Mouse (Mus musculus) urinary bladder, postnatal 4 days (tissue): ENCODE measurements around the gene Gtpbp4.
"Not testable (repeated sequence)": the region's sequence is repeated elsewhere in the genome, so short reads cannot be mapped to it uniquely, and the experiment has no call there.

Experiments used
- DNase-seq, 2 experiments: peaks; one replicate each; pipeline ENCODE4 v3.0.0; 2021 to 2022; ENCODE audit warnings: low spot score in 2 of 2

Gtpbp4 gene

DNA sequence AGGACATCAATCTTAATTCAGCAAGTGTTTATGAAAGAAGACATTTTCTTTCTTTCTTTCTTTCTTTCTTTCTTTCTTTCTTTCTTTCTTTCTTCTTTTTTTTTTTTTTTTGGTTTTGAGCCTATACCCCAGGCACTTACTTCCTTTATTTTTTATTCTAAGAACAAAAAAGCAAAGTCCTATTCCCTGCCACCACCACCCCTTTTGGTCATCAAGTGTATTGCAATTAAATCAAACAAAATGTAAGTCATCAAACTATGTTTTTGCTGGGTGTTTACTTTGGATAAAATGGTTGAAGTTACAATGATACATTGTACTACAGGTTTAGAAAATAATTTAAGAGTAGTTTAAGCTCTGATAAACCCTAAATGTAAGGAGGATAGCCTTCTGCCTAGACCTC lies 23.5 kb downstream of the Gtpbp4 start:
- DNase-seq = no peak

DNA sequence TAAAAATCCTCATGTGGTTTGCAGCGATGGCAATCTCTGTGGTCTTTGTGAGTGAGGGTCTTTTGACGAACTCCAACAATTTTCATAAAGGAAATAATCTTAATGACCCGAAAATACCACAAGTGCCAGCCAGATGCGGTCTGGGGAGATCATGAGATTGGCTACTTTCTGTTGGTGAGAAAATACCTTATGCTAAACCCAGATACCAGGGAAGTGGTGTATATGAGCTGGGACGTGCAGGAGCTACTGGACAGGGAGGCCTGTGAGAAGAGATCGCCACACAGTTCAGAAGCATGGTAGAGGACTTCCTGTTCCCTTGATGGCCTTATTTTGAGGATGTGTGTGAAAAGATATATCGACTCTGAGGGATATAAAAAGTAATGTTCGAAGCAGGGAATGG lies 28.1 kb downstream of the Gtpbp4 start:
- DNase-seq = no peak

DNA sequence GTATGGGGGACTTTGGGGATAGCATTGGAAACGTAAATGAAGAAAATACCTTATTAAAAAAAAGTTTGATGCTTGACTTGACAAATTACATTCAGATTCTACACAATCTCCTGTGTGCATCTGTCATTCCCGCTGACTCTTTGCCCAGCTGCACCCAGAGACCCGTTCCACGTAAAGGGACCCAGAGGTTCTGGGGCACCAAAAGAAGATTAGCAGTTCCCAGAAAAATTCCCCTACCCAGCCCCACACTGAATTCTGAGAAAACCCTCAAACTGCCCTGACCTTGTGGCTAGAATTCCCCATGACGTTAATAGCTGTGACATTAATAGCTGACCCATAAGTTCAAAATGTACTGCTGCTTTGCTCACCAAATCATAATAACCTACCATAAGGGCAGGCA lies 30.7 kb downstream of the Gtpbp4 start:
- DNase-seq = no peak

DNA sequence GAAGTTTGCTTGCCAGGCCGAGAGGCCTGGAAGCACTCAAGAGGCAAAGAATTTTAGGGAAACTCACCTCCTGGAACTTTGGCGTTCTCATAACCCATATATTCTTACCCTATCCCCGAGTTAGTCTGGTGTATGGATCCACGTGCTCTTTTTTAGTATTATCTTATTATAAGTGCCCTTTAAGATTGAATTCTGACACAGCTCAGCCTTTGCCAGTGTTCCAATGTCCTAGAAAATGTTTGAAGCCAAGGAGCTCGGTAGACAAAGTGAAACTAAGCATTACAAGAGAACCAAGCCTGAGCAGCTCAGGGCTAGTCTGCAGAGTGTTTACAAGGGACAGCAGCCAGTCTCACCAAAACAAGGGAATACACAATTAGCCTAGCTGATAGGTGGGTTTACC lies 33.6 kb downstream of the Gtpbp4 start:
- not testable (repeated sequence) for DNase-seq

DNA sequence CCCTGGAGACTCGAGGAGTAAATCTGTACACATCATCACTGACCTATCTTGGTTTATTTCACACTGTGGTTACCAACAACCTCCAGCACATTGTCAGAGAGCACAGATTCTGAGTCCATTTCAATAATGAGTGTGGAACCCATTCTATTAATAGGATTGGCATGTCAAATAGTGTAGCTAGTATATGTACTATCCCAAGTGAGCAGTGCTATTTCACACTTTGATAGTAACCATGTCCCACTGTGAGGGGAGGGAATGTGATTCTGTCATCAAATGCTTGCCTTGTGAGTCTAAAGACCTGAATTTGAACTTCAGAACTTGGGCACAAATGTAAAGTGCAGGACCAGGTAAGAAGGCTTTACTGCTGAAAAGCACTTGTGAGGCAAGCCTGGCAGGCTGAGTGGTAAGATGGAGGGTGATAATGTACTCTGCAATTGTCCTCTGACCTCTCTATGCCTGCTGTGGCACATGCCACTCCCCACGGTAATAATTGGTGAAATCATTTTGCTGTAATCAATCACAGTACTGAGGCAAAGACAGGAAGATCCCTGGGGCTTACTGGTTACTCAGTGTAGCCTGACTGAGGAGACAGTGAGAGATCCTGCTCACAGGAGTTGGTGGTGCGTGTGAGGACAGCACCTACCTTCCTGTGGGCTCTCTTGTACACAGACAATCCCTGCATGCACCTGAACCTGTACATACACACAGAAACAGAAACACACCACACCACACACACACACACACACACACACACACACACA lies 34.6 kb downstream of the Gtpbp4 start:
- DNase-seq = not testable (repeated sequence)

DNA sequence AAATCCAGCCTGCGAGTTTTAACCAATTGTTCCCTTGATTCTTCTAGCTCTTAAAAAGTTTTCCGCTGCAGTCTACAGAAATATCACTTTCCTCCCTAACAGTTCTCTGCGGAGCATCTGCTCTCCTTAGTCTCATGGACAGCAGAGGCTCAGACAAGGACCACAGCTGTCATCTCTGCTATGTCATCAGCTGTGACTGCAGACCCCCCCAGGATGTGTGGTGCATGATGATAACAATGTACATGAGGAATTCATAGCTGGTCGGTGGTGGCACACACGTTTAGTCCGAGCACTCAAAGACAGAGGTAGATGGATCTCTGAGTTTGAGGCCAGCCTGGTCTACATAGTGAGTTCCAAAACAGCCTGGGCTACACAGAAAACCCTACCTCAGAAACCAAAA lies 36.3 kb downstream of the Gtpbp4 start:
- DNase-seq = not testable (repeated sequence)

DNA sequence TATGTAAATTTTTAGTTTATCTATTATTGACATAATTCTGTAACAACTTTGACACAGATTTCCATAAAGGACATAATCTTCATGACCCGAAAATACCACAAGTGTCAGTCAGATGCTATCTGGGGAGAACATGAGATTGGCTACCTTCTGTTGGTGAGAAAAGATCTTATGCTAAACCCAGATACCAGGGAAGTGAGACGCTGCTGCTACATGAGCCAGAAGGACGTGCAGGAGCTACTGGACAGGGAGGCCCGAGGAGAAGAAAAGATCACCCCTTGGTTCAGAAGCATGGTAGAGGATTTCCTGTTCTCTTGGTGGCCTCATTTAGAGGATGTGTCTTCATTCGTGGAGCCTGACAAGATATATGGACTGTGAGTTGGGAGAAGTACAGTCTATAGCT lies 36.8 kb downstream of the Gtpbp4 start:
- not testable (repeated sequence) for DNase-seq

DNA sequence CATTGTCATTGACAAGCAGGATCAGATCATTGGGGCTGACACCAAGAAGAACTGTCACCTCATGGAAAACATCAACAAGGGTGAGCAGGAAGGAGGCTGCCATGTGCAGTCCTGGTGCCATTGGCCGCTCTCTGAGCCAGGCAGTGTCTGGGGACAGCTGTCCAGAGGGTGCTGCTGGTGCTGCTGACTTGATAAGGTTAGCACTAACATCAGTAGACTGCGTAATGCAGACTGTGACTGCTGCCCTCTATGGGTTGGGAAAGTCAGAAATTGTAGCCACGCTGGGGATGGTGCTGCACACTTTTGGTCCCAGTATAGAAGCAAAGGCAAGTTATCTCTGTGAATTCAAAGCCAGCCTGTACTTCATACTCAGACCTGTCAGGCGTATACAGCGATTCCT lies 39.0 kb downstream of the Gtpbp4 start:
- not testable (repeated sequence) for DNase-seq

DNA sequence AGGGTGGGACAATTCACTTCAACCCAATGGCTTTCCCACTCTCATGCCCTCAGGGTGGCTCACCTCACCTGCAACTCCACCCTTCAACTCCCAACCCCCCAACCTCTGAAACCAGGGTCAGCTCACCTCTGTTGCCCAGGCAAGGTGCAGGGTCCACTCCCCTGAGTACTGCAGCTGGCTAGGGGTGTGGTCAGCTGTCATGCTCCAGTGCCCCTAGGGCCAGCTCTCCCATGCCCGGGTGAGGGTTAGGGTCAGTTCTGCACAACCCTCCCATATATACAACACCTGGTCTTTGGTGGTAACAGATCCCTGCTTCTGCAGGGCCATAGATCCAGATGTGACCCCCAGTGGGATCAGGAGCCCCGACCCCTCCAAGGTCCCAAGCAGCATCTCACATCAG lies 40.8 kb downstream of the Gtpbp4 start:
- DNase-seq = not testable (repeated sequence)

DNA sequence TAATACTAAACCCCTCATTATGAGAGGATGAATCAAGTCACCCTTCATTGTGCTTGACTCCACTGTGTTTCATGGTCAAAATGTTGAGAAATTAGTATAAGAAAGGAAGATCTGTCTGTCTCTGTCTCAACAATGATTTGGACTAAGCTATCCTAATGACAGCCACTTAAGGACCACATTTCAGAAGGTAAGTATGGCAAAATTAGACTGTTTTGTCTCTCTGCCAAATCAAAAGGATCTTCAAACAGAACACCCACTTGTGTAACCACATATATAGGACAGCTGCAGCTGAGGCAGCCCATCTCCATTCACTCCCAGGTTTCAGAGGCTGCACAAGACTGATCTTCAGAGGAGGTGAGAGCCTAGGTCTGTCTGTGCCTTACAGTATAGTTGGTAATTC lies 43.3 kb downstream of the Gtpbp4 start, which contains the start of gene Idi2:
Gene Idi2, plus strand, starts transcription at position 301 of the 400 bp plus-strand sequence.
- not testable (repeated sequence) for DNase-seq

DNA sequence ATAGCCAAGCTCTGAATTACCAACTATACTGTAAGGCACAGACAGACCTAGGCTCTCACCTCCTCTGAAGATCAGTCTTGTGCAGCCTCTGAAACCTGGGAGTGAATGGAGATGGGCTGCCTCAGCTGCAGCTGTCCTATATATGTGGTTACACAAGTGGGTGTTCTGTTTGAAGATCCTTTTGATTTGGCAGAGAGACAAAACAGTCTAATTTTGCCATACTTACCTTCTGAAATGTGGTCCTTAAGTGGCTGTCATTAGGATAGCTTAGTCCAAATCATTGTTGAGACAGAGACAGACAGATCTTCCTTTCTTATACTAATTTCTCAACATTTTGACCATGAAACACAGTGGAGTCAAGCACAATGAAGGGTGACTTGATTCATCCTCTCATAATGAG lies 47.8 kb downstream of the Gtpbp4 start, which contains the start of gene Gm9745:
Gene Gm9745, minus strand, starts transcription at position 101 of the 400 bp plus-strand sequence.
- DNase-seq = not testable (repeated sequence)

DNA sequence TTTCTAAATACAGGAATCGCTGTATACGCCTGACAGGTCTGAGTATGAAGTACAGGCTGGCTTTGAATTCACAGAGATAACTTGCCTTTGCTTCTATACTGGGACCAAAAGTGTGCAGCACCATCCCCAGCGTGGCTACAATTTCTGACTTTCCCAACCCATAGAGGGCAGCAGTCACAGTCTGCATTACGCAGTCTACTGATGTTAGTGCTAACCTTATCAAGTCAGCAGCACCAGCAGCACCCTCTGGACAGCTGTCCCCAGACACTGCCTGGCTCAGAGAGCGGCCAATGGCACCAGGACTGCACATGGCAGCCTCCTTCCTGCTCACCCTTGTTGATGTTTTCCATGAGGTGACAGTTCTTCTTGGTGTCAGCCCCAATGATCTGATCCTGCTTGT lies 52.1 kb downstream of the Gtpbp4 start:
- DNase-seq = not testable (repeated sequence)

DNA sequence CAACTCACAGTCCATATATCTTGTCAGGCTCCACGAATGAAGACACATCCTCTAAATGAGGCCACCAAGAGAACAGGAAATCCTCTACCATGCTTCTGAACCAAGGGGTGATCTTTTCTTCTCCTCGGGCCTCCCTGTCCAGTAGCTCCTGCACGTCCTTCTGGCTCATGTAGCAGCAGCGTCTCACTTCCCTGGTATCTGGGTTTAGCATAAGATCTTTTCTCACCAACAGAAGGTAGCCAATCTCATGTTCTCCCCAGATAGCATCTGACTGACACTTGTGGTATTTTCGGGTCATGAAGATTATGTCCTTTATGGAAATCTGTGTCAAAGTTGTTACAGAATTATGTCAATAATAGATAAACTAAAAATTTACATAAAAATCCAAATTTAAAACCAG lies 54.2 kb downstream of the Gtpbp4 start:
- not testable (repeated sequence) for DNase-seq

DNA sequence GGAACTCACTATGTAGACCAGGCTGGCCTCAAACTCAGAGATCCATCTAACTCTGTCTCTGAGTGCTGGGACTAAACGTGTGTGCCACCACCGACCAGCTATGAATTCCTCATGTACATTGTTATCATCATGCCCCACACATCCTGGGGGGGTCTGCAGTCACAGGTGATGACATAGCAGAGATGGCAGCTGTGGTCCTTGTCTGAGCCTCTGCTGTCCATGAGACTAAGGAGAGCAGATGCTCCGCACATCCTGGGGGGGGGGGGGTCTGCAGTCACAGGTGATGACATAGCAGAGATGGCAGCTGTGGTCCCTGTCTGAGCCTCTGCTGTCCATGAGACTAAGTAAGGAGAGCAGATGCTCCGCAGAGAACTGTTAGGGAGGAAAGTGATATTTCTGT lies 54.8 kb downstream of the Gtpbp4 start:
- not testable (repeated sequence) for DNase-seq

DNA sequence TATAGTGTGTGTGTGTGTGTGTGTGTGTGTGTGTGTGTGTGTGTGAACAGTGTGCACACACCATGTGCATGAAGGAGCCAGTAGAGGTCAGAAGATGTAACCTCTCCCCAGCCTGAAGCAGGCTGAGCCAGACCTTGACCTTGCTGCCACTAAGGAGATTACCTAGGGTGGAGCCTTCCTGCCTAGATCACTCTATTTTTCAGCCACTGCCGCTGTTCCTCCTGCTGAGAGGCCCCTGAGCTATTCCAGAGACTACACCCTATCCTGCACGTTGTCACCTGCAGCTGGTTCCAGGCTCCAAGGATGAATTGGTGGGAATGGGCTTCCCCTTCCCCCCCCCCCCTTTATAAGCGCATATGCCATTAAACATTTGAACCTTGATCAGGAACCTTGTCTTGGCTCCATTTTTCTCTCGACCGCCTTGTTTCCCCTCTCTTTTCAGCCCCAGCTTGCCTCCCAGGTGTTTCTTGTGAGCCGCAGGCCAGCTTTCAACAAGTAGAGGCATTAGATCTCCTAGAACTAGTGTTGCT lies 58.2 kb downstream of the Gtpbp4 start:
- DNase-seq = not testable (repeated sequence)

DNA sequence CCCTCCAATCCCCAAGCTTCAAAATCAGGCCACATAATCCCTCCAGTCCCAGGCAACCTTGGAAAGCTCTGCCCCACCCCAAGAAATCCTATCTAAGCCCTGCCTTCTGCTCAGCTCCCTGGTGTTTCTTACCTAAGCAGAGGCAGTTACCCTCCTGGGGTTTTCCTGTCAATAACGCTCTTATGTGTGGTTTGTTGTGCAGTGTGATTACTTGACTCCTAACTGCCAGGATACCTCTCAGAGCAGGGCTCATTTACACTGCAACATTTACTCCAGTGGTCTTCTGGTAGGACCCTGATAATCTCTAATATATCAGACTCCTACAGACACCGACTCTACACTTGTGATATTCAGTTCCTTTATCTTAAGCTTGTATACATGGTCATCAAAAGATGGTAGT lies 62.4 kb downstream of the Gtpbp4 start:
- no peak for DNase-seq
